Mouse (Mus musculus) gastrocnemius, adult 2 months (tissue): Measurements from ENCODE around the gene Spesp1. TPM values are rescaled to one million over a fixed set of nuclear protein-coding genes. Genes with fewer than 3 reads are reported as not detected.

ENCODE experiments used
- DNase-seq: peaks from one replicate; pipeline ENCODE4 v3.0.0; 2022
- H3K27ac ChIP-seq: fragments of 200-600 bp; 2 replicates; pipeline ENCODE4 v1.8.1; 2022; ENCODE audit warnings: mild to moderate bottlenecking
- H3K4me3 ChIP-seq: fragments of 200-600 bp; 2 replicates; pipeline ENCODE4 v1.8.1; 2022; ENCODE audit warnings: mild to moderate bottlenecking, moderate library complexity
- CTCF ChIP-seq: fragments of 200-600 bp; IDR thresholded peaks from 2 replicates; pipeline ENCODE4 v1.8.1; 2022; ENCODE audit warnings: antibody characterized with exemption, mild to moderate bottlenecking, moderate library complexity
- intact Hi-C: fragments of 180-260 bp; cut with DNase I; formaldehyde crosslinking; loops from one replicate; pipeline ENCODE4 v1.15.1; 2025
- total RNA-seq, 2 experiments: library from RNA; stranded (reverse); gene quantifications; 2 replicates each; pipeline ENCODE4 v1.2.3; 2021

Spesp1 gene
- total RNA-seq, 2 experiments from 2014 or later: not detected

- DNase-seq: no peak
- TF ChIP-seq CTCF: no peak
- Histone ChIP-seq H3K4me3 (no peak overlapping the region), H3K27ac (no peak overlapping the region)
- intact Hi-C loops: no loop called here
Observed at GRCm38 (mm10) chr9:62265278-62265677, 16.7 kb downstream of the Spesp1 start.

- H3K27ac ChIP-seq: no peak overlapping the region
- no peak overlapping the region for H3K4me3 ChIP-seq
- DNase-seq: no peak
- TF ChIP-seq CTCF: no peak
- intact Hi-C loops: no loop called here
Observed at GRCm38 (mm10) chr9:62263652-62264051, 18.4 kb downstream of the Spesp1 start.

GRCm38 (mm10) chr9:62261406-62261805 lies 20.6 kb downstream of the Spesp1 start:
- TF ChIP-seq CTCF: no peak

GRCm38 (mm10) chr9:62261006-62261405 lies 21.0 kb downstream of the Spesp1 start:
- no peak overlapping the region for H3K4me3 ChIP-seq
- TF ChIP-seq CTCF: no peak
- intact Hi-C loops: no loop called here
- no peak overlapping the region for H3K27ac ChIP-seq
- no peak for DNase-seq

More at GRCm38 (mm10) chr9:62261406-62261805, 20.6 kb downstream of the Spesp1 start:
- intact Hi-C loops: no loop called here
- no peak for DNase-seq
- no peak overlapping the region for H3K4me3 ChIP-seq
- no peak overlapping the region for H3K27ac ChIP-seq

GRCm38 (mm10) chr9:62258005-62258404 lies 24.0 kb downstream of the Spesp1 start:
- TF ChIP-seq CTCF: no peak
- intact Hi-C loops: no loop called here
- DNase-seq: no peak
- no peak overlapping the region for H3K27ac ChIP-seq
- H3K4me3 ChIP-seq: no peak overlapping the region

GRCm38 (mm10) chr9:62255896-62256576 lies 26.0 kb downstream of the Spesp1 start:
- Histone ChIP-seq H3K4me3 (no peak overlapping the region), H3K27ac (peak overlapping the region; percentile 50)
- TF ChIP-seq CTCF: 0 out of 2 replicates have a peak, but pooled peaks have one; percentile 1
- no peak for DNase-seq
- intact Hi-C loops: no loop called here

GRCm38 (mm10) chr9:62253736-62254443 lies 28.1 kb downstream of the Spesp1 start:
- intact Hi-C loops: no loop called here
- no peak overlapping the region for H3K27ac ChIP-seq
- TF ChIP-seq CTCF: peak; percentile 59

GRCm38 (mm10) chr9:62250296-62250695 lies 31.7 kb downstream of the Spesp1 start:
- no peak overlapping the region for H3K27ac ChIP-seq
- TF ChIP-seq CTCF: no peak
- no peak overlapping the region for H3K4me3 ChIP-seq
- DNase-seq: no peak
- intact Hi-C loops: no loop called here

More at GRCm38 (mm10) chr9:62253736-62254443, 28.1 kb downstream of the Spesp1 start:
- no peak for DNase-seq
- H3K4me3 ChIP-seq: no peak overlapping the region

GRCm38 (mm10) chr9:62246380-62246942 lies 35.5 kb downstream of the Spesp1 start:
- TF ChIP-seq CTCF: no peak

GRCm38 (mm10) chr9:62245612-62246379 lies 36.2 kb downstream of the Spesp1 start:
- peak; percentile 37 for TF ChIP-seq CTCF
- H3K27ac ChIP-seq: peak overlapping the region; percentile 78
- intact Hi-C loops: loop anchor here (2.0 kb wide), 1 partner anchor 281 kb away; no protein-coding TSS in a partner anchor
- no peak for DNase-seq
- no peak overlapping the region; the same call in 1 of the 2 replicates for H3K4me3 ChIP-seq

More at GRCm38 (mm10) chr9:62246380-62246942, 35.5 kb downstream of the Spesp1 start:
- intact Hi-C loops: no loop called here
- DNase-seq: no peak
- Histone ChIP-seq H3K4me3 (no peak overlapping the region), H3K27ac (peak overlapping the region; percentile 78)

GRCm38 (mm10) chr9:62244612-62245010 lies 37.4 kb downstream of the Spesp1 start:
- TF ChIP-seq CTCF: no peak
- intact Hi-C loops: loop anchor here (1.0 to 5.0 kb wide), 3 partner anchors 122 to 280 kb away; partner anchors contain the start of gene Glce
- DNase-seq: no peak
- no peak overlapping the region for H3K4me3 ChIP-seq
- H3K27ac ChIP-seq: peak overlapping the region; percentile 78; the same call in 1 of the 2 replicates

- DNase-seq: peak; percentile 81
- intact Hi-C loops: loop anchor here (1.0 to 5.0 kb wide), 3 partner anchors 122 to 279 kb away; partner anchors contain the start of gene Glce
- no peak overlapping the region; the same call in 1 of the 2 replicates for H3K4me3 ChIP-seq
- H3K27ac ChIP-seq: peak overlapping the region; percentile 78; the same call in 1 of the 2 replicates
- peak; percentile 88 for TF ChIP-seq CTCF
Observed at GRCm38 (mm10) chr9:62243991-62244611, 37.9 kb downstream of the Spesp1 start.
